Mouse (Mus musculus) hindbrain, embryonic 16.5 days (tissue): ENCODE measurements at regions not wholly inside any gene's neighbourhood (a gene's known extent, or its start where the extent isn't known, plus 50 kb on each side); places are given as distances from the start of the nearest gene placed in this dataset.

Experiments used
- ATAC-seq: fragments of 200-750 bp; cut with Nextera tagmentation; 2 replicates; pipeline ENCODE4 v1.8.0; 2017; ENCODE audit warnings: moderate TSS enrichment, moderate library complexity
- H3K27ac ChIP-seq: fragments of 300-500 bp; sonication (generic); 2 replicates; pipeline ENCODE4 v1.5.1; 2014; ENCODE audit warnings: low read depth, mild to moderate bottlenecking, control low read depth, low read length, moderate library complexity
- H3K27me3 ChIP-seq: fragments of 300-500 bp; sonication (generic); replicated peaks from 2 replicates; pipeline ENCODE4 v1.6.1; 2014; ENCODE audit warnings: low read length; ENCODE audit not compliant: control insufficient read depth, insufficient read depth
- H3K36me3 ChIP-seq: fragments of 300-500 bp; sonication (generic); 2 replicates; pipeline ENCODE4 v1.6.1; 2014; ENCODE audit warnings: mild to moderate bottlenecking, low read length, moderate library complexity, mixed read lengths; ENCODE audit not compliant: control insufficient read depth, insufficient read depth
- H3K4me1 ChIP-seq: fragments of 300-500 bp; sonication (generic); 2 replicates; pipeline ENCODE4 v1.6.1; 2014; ENCODE audit warnings: low read depth, low read length; ENCODE audit not compliant: control insufficient read depth, insufficient read depth
- H3K4me2 ChIP-seq: fragments of 300-500 bp; sonication (generic); 2 replicates; pipeline ENCODE4 v1.6.1; 2014; ENCODE audit warnings: mild to moderate bottlenecking, low read length, control low read depth, moderate library complexity
- H3K4me3 ChIP-seq: fragments of 300-500 bp; sonication (generic); 2 replicates; pipeline ENCODE4 v1.5.1; 2014; ENCODE audit warnings: mild to moderate bottlenecking, low read length, control low read depth, moderate library complexity
- H3K9ac ChIP-seq: fragments of 300-500 bp; sonication (generic); 2 replicates; pipeline ENCODE4 v1.6.1; 2014; ENCODE audit warnings: low read depth, mild to moderate bottlenecking, control low read depth, low read length, moderate library complexity
- H3K9me3 ChIP-seq: fragments of 300-500 bp; sonication (generic); 2 replicates; pipeline ENCODE4 v1.6.1; 2014; ENCODE audit warnings: mild to moderate bottlenecking, low read length, moderate library complexity; ENCODE audit not compliant: control insufficient read depth
- WGBS: fragments of 180-500 bp; shearing (Covaris S2); extraction: QIAGEN DNeasy Blood & Tissue Kit; methylation state at CpG from one replicate; pipeline ENCODE4 v1.1.7; 2014; 5-methylcytosine and 5-hydroxymethylcytosine counted together

- WGBS, result 57% methylated on average over 3 of the region's 3 CpGs
- no peak overlapping the region for H3K4me3 ChIP-seq
- H3K36me3 ChIP-seq, result no peaks in the 10 kb centered on the region
- 0 out of 2 replicates have a peak, but pooled peaks cover 6% of the 10 kb centered on the region for H3K27me3 ChIP-seq
- H3K9me3 ChIP-seq, result no peaks in the 10 kb centered on the region
- no peak overlapping the region for H3K4me2 ChIP-seq
- ATAC-seq, result no peak
- H3K27ac ChIP-seq, result no peak overlapping the region
- H3K4me1 ChIP-seq, result no peaks in the 10 kb centered on the region; the same call in 1 of the 2 replicates
- no peak overlapping the region for H3K9ac ChIP-seq
Observed at GRCm38 (mm10) chr16:93286816-93287215, 317.0 kb downstream of the Setd4 start.

DNA sequence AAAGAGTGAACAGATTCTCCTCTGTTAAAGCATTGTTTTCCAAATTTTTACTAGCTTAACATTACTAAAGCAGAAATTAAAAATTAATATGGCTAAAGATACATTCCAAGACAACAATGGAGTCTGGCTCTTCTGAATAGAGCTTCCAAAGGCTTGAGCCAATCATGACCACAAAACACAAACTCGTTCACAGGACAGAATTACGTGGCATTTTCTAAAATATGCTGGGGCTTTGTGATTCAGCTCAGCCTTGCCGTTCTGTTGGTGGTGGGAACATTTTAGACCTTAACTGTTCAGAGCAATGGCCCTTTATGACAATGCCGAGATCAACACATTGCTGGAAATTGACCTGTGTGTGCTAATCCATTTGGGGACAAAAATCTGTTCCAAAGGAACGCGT lies 318.7 kb downstream of the Setd4 start:
- ATAC-seq, result no peak
- WGBS, result 92% methylated on average over 6 of the region's 6 CpGs

DNA sequence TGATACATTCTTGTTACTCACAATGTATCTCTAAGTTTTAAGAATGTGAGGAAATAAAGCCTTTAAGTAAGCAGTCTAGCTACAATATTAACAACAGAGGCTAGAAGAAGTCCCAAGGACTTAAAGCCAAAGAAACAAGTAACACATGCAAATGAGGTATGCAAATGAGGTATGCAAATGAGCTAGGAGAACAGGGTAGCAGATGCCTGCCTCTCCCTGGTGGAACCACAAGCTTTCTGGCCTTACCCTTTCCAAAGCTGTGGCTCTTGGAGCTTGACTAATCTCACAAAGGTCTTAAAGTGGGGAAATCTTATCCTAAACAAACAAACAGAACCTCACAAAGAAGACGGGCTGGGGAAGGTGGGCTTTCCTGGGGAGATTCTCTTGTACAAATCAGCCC lies 322.1 kb downstream of the Setd4 start:
- H3K9me3 ChIP-seq, result no peaks in the 10 kb centered on the region
- H3K9ac ChIP-seq, result no peak overlapping the region
- H3K27me3 ChIP-seq, result no peaks in the 10 kb centered on the region
- no peaks in the 10 kb centered on the region for H3K36me3 ChIP-seq
- no peak overlapping the region for H3K4me2 ChIP-seq
- WGBS, result 23% methylated on average over 1 of the region's 1 CpGs
- no peaks in the 10 kb centered on the region; the same call in 1 of the 2 replicates for H3K4me1 ChIP-seq
- ATAC-seq, result no peak
- H3K4me3 ChIP-seq, result no peak overlapping the region
- H3K27ac ChIP-seq, result no peak overlapping the region

More for the DNA sequence above, 318.7 kb downstream of the Setd4 start:
- Histone ChIP-seq H3K27me3 (0 out of 2 replicates have a peak, but pooled peaks cover 2% of the 10 kb centered on the region), H3K27ac (no peak overlapping the region), H3K4me1 (no peaks in the 10 kb centered on the region; the same call in 1 of the 2 replicates), H3K9ac (no peak overlapping the region), H3K4me2 (no peak overlapping the region), H3K4me3 (no peak overlapping the region), H3K36me3 (no peaks in the 10 kb centered on the region), H3K9me3 (no peaks in the 10 kb centered on the region)

DNA sequence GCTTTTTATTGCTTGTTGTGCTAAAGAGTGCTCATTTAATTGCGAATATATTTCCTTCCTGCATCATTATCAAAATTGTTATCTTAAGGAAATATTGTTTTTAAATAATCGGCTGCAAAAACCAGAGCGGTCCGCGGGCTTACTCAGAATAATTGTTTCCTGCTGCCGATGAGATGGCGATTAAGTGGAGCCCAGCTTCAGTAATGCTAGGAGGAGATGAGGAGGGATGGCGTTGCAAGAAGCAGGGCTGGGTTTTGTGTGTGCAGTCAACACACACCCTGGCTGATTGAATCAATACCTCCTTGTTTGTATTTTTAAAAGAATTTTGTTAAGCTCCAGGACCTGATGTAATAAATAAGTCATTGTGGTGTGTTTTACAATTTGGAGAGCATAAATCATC lies 331.2 kb downstream of the Setd4 start:
- no peaks in the 10 kb centered on the region for H3K9me3 ChIP-seq
- no peak for ATAC-seq
- no peak overlapping the region for H3K4me3 ChIP-seq
- H3K36me3 ChIP-seq, result no peaks in the 10 kb centered on the region
- H3K9ac ChIP-seq, result no peak overlapping the region
- WGBS, result 58% methylated on average over 8 of the region's 8 CpGs
- H3K4me2 ChIP-seq, result no peak overlapping the region
- H3K27ac ChIP-seq, result no peak overlapping the region
- H3K4me1 ChIP-seq, result no peaks in the 10 kb centered on the region; the same call in 1 of the 2 replicates
- H3K27me3 ChIP-seq, result no peaks in the 10 kb centered on the region

DNA sequence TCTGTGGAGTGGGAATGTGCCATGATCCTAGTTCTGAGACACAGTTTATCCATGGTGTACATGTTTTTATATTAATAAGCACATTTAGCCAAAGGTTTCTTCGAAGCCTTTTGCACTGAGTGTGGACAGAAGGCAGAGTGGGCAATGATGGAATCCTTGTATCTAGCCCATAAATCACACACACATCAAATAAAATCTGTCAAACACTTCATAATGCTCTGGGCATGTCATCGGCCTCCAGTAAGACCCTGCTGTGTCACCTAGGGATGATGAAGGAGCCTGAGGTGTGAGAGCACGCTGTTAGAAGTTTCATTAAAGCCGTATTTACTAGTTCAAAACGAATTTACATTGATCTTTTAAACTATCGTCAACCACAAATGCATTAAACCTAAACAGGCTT lies 331.7 kb downstream of the Setd4 start:
- H3K27me3 ChIP-seq, result no peaks in the 10 kb centered on the region
- no peak for ATAC-seq
- H3K27ac ChIP-seq, result no peak overlapping the region
- whole genome bisulfite sequencing, result 63% methylated on average over 6 of the region's 6 CpGs
- H3K9ac ChIP-seq, result no peak overlapping the region
- no peak overlapping the region for H3K4me3 ChIP-seq
- no peak overlapping the region for H3K4me2 ChIP-seq
- no peaks in the 10 kb centered on the region for H3K9me3 ChIP-seq
- H3K4me1 ChIP-seq, result no peaks in the 10 kb centered on the region; the same call in 1 of the 2 replicates
- H3K36me3 ChIP-seq, result no peaks in the 10 kb centered on the region

- no peak overlapping the region for H3K27ac ChIP-seq
- no peaks in the 10 kb centered on the region for H3K4me1 ChIP-seq
- H3K9me3 ChIP-seq, result no peaks in the 10 kb centered on the region
- H3K36me3 ChIP-seq, result no peaks in the 10 kb centered on the region
- no peaks in the 10 kb centered on the region for H3K27me3 ChIP-seq
- no peak overlapping the region for H3K9ac ChIP-seq
- H3K4me3 ChIP-seq, result no peak overlapping the region
- no peak for ATAC-seq
- WGBS, result 68% methylated on average over 4 of the region's 4 CpGs
- no peak overlapping the region for H3K4me2 ChIP-seq
Observed at GRCm38 (mm10) chr16:93264061-93264585, 339.7 kb downstream of the Setd4 start.

GRCm38 (mm10) chr16:93263141-93263815 lies 340.6 kb downstream of the Setd4 start:
- Histone ChIP-seq H3K9ac (no peak overlapping the region), H3K9me3 (no peaks in the 10 kb centered on the region), H3K27me3 (no peaks in the 10 kb centered on the region), H3K4me1 (no peaks in the 10 kb centered on the region), H3K36me3 (no peaks in the 10 kb centered on the region), H3K27ac (no peak overlapping the region), H3K4me2 (no peak overlapping the region), H3K4me3 (no peak overlapping the region)
- ATAC-seq, result no peak
- 87% methylated on average over 8 of the region's 8 CpGs for WGBS

GRCm38 (mm10) chr16:93246825-93247224 lies 357.0 kb downstream of the Setd4 start:
- H3K36me3 ChIP-seq, result no peaks in the 10 kb centered on the region
- no peaks in the 10 kb centered on the region for H3K9me3 ChIP-seq
- H3K27ac ChIP-seq, result no peak overlapping the region
- peaks cover 4% of the 10 kb centered on the region for H3K27me3 ChIP-seq
- peak; percentile 82 for ATAC-seq
- H3K9ac ChIP-seq, result no peak overlapping the region
- H3K4me1 ChIP-seq, result peaks cover 4% of the 10 kb centered on the region
- H3K4me2 ChIP-seq, result no peak overlapping the region
- WGBS, result 4% methylated on average over 7 of the region's 7 CpGs
- no peak overlapping the region for H3K4me3 ChIP-seq

DNA sequence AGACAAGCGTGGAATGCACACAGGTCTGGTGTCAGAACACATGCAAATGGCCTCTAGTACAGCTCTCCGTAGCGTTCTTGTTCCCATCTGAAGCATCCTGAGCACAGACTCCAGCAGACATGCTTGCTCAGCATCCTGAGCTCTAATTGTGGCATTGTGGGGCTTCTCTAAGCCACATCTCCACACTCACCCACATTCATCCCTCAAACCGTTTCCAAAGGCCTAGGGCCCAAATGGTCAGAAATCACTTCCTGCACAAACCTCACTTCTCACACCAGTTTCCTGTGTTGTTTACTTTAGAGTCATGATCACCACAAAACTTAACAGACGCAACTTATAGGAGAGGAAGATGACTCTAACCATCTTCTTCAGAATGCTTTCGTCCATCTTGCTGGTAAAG lies 358.1 kb downstream of the Setd4 start:
- ATAC-seq, result no peak
- Histone ChIP-seq H3K27ac (no peak overlapping the region), H3K4me1 (peaks cover 4% of the 10 kb centered on the region), H3K4me3 (no peak overlapping the region), H3K27me3 (peaks cover 4% of the 10 kb centered on the region), H3K4me2 (no peak overlapping the region), H3K9ac (no peak overlapping the region), H3K36me3 (no peaks in the 10 kb centered on the region), H3K9me3 (no peaks in the 10 kb centered on the region)
- 86% methylated on average over 6 of the region's 6 CpGs for WGBS
